Mouse (Mus musculus) brain, embryonic 14.5 days (tissue): ENCODE measurements around the gene Spin2d.
"Not testable (repeated sequence)": the region's sequence is repeated elsewhere in the genome, so short reads cannot be mapped to it uniquely, and the experiment has no call there.

ENCODE experiments used
- CTCF ChIP-seq: fragments of 200-500 bp; IDR thresholded peaks from 2 replicates; pipeline ENCODE4 v1.5.1; 2012; ENCODE audit warnings: inconsistent platforms, mild to moderate bottlenecking, moderate library complexity, borderline replicate concordance; ENCODE audit not compliant: insufficient read depth, insufficient read length; ENCODE audit errors: extremely low read depth
- POLR2A ChIP-seq: fragments of 200-500 bp; IDR thresholded peaks from 2 replicates; pipeline ENCODE4 v1.6.1; 2012; ENCODE audit warnings: mild to moderate bottlenecking, inconsistent platforms, borderline replicate concordance; ENCODE audit not compliant: poor library complexity, insufficient read depth, insufficient read length, severe bottlenecking; ENCODE audit errors: extremely low read depth

- TF ChIP-seq CTCF, POLR2A: not testable (repeated sequence)
Measured at GRCm38 (mm10) chrX:73143218-73143618, 33.6 kb downstream of the Spin2d start.
